Mouse (Mus musculus) limb, embryonic 15.5 days (tissue): ENCODE measurements at regions not wholly inside any gene's neighbourhood (a gene's known extent, or its start where the extent isn't known, plus 50 kb on each side); places are given as distances from the start of the nearest gene placed in this dataset.

ENCODE experiments used
- ATAC-seq: fragments of 200-750 bp; cut with Nextera tagmentation; 2 replicates; pipeline ENCODE4 v1.8.0; 2017; ENCODE audit warnings: low read depth, moderate TSS enrichment; ENCODE audit not compliant: insufficient number of reproducible peaks, low FRiP score, low TSS enrichment
- H3K27ac ChIP-seq: fragments of 300-500 bp; sonication (generic); 2 replicates; pipeline ENCODE4 v1.5.1; 2015; ENCODE audit warnings: moderate library complexity, mild to moderate bottlenecking, inconsistent platforms
- H3K27me3 ChIP-seq: fragments of 300-500 bp; sonication (generic); 2 replicates; pipeline ENCODE4 v1.6.1; 2015; ENCODE audit warnings: inconsistent platforms
- H3K36me3 ChIP-seq: fragments of 300-500 bp; sonication (generic); 2 replicates; pipeline ENCODE4 v1.6.1; 2015; ENCODE audit warnings: inconsistent platforms
- H3K4me1 ChIP-seq: fragments of 300-500 bp; sonication (generic); 2 replicates; pipeline ENCODE4 v1.6.1; 2015; ENCODE audit warnings: inconsistent platforms
- H3K4me2 ChIP-seq: fragments of 300-500 bp; sonication (generic); 2 replicates; pipeline ENCODE4 v1.6.1; 2015; ENCODE audit warnings: mild to moderate bottlenecking, inconsistent platforms
- H3K4me3 ChIP-seq: fragments of 300-500 bp; sonication (generic); 2 replicates; pipeline ENCODE4 v1.5.1; 2015; ENCODE audit warnings: mild to moderate bottlenecking, inconsistent platforms
- H3K9ac ChIP-seq: fragments of 300-500 bp; sonication (generic); 2 replicates; pipeline ENCODE4 v1.6.1; 2015; ENCODE audit warnings: inconsistent platforms
- H3K9me3 ChIP-seq: fragments of 300-500 bp; sonication (generic); 2 replicates; pipeline ENCODE4 v1.6.1; 2016; ENCODE audit warnings: inconsistent platforms
- WGBS: fragments of 180-500 bp; shearing (Covaris S2); methylation state at CpG from one replicate; pipeline ENCODE4 v1.1.7; 2015; 5-methylcytosine and 5-hydroxymethylcytosine counted together

- WGBS = 33% methylated on average over 3 of the region's 3 CpGs
- Histone ChIP-seq H3K4me2 (no peak overlapping the region), H3K9me3 (no peaks in the 10 kb centered on the region), H3K4me1 (no peaks in the 10 kb centered on the region), H3K36me3 (no peaks in the 10 kb centered on the region), H3K9ac (no peak overlapping the region), H3K4me3 (no peak overlapping the region), H3K27ac (no peak overlapping the region), H3K27me3 (no peaks in the 10 kb centered on the region)
- ATAC-seq = no peak
Observed at GRCm38 (mm10) chr11:71697017-71697416, 52.7 kb upstream of the Wscd1 start.

- Histone ChIP-seq H3K27ac (no peak overlapping the region), H3K36me3 (no peaks in the 10 kb centered on the region), H3K27me3 (no peaks in the 10 kb centered on the region), H3K9me3 (no peaks in the 10 kb centered on the region), H3K9ac (no peak overlapping the region), H3K4me3 (no peak overlapping the region), H3K4me1 (no peaks in the 10 kb centered on the region), H3K4me2 (no peak overlapping the region)
- 91% methylated on average over 4 of the region's 4 CpGs for WGBS
- no peak for ATAC-seq
Observed at GRCm38 (mm10) chr11:71698836-71699235, 50.9 kb upstream of the Wscd1 start.
